Mouse (Mus musculus) adrenal gland, postnatal 4 days (tissue): ENCODE results near the gene Toe1. TPM values are rescaled to one million over a fixed set of nuclear protein-coding genes. Genes with fewer than 3 reads are reported as not detected.
A peak's percentile ranks its signal among the peaks of the same experiment; 100 is the strongest.

ENCODE experiments used
- DNase-seq, 2 experiments: peaks; one replicate each; pipeline ENCODE4 v3.0.0; 2021 to 2022; ENCODE audit warnings: low spot score in 2 of 2, mixed read lengths in 2 of 2
- total RNA-seq, 2 experiments: library from RNA; stranded (reverse); gene quantifications; 2 replicates each; pipeline ENCODE4 v1.2.3; 2021

Toe1 gene
- total RNA-seq, 2 experiments from 2014 or later = 25.1 to 28.3 TPM

DNA sequence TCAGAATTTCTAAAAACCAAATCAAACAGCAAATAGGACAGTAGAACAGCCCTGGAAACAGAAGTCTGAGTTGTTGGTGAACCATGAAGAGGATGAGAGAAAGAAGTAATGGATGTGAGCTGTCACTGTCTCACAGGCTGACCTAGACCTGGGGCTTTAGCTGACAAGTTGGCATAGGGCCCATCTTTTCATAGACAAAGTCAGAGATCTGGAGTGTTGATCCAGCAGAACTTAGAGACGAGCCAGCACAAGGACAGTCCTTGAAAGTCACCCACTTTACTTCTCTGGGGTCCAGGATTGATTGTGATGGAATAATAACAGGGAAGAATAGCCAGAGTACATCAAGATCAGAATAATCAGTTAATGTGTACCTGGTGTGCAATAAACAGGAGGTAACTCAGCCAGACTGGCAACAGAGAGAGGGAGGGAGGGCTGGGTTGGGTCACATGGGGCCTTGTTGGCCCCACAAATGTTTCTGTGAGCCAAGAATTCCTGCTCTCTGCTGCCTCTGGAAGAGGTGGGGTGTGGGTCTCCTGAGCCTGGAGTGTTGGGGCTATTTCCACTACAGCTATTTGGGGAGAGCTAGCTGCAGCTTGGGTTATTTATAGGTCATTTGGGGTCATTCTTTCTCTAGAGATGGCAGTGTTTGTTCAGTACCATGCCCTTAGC lies 10.9 kb downstream of the Toe1 start:
- no peak for DNase-seq

DNA sequence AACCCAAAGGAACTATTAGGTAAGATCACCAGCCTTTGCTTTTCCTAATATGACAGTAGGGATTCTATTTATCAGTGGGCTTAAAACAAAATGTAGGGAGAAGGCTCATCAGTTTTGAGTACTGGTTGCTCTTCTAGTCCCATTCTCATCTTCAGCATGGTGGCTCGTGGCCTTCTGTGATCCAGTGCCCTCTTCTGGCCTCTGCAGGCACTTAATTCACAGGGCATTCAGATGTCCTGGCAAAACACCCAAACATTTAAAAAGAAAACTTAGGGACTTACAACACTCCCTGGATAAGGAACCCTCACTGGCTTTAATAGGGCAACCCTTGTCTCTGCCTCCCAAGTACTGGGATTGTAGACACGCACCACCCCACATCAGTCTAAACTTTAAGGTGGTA lies 13.2 kb downstream of the Toe1 start:
- no peak for DNase-seq

GRCm38 (mm10) chr4:116792453-116792852 lies 15.0 kb downstream of the Toe1 start:
- DNase-seq = no peak

GRCm38 (mm10) chr4:116788956-116789355 lies 18.5 kb downstream of the Toe1 start:
- peak; percentile 30 to 52 for DNase-seq

- no peak for DNase-seq
Measured at GRCm38 (mm10) chr4:116787985-116788760, 19.3 kb downstream of the Toe1 start.

GRCm38 (mm10) chr4:116786587-116786986 lies 20.9 kb downstream of the Toe1 start:
- DNase-seq = no peak

- no peak for DNase-seq
Measured at GRCm38 (mm10) chr4:116782171-116782570, 25.3 kb downstream of the Toe1 start.

GRCm38 (mm10) chr4:116781366-116781765 lies 26.1 kb downstream of the Toe1 start:
- DNase-seq = no peak

GRCm38 (mm10) chr4:116780541-116780940 lies 26.9 kb downstream of the Toe1 start:
- DNase-seq = no peak

DNA sequence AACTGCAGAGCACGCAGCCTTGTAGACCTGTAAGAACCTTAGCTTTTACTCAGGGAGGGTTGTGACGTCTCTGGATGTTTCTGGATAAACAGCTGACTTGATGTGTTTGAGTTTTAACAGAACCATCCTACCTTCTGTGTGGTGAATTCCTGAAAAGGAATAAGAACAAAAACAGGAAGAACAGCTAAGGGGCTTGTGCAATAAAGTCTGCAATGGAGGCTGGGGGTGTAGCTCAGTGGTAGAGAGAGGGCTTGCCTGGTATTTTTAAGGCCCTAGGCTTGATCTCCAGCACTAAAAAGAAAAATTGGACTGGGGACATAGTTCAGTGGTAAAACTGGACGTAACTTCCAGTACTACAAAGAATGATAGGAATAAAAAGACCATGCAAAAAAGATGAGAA lies 30.4 kb downstream of the Toe1 start:
- DNase-seq = no peak

- DNase-seq = no peak
Measured at GRCm38 (mm10) chr4:116776391-116776790, 31.0 kb downstream of the Toe1 start.

DNA sequence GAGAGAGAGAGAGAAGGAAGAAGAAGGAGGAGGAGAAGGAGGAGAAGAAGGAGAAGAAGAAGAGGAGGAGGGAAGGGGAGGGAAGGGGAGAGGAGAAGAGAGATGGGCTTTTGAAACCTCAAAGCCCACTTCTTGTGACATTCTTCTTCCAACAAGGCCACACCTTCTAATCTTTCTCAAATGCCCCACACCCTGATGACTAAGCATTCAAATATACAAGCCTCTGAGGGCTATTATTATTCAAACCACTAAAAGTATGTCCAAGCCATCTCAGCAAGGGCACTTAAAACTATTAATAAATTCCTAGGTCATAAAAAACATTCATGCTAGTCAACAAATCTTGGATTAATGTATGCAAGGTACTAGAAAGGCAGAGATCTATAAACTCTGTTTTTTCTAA lies 38.4 kb downstream of the Toe1 start:
- no peak for DNase-seq

DNA sequence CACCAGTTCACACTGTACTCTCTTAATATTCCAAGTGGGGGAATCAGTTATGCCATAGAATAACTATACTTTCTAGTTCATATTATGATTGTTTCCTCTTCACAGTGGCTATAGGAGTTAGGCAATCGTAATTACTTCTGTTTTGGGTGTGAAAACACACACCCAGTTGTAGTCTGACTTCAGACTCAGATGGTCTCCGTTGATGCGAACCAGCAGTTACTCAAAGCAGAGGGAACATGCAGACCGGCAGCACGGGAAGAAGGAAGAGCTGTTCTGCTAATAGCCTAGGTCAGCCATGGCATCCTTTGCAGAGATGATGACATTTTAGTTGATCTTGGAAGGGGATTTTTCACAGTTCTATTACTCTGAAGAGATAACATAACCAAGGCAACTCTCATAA lies 38.9 kb downstream of the Toe1 start:
- no peak for DNase-seq

- DNase-seq = no peak
Measured at GRCm38 (mm10) chr4:116764001-116764400, 43.4 kb downstream of the Toe1 start.

- DNase-seq = no peak
Measured at GRCm38 (mm10) chr4:116761914-116762313, 45.5 kb downstream of the Toe1 start.

DNA sequence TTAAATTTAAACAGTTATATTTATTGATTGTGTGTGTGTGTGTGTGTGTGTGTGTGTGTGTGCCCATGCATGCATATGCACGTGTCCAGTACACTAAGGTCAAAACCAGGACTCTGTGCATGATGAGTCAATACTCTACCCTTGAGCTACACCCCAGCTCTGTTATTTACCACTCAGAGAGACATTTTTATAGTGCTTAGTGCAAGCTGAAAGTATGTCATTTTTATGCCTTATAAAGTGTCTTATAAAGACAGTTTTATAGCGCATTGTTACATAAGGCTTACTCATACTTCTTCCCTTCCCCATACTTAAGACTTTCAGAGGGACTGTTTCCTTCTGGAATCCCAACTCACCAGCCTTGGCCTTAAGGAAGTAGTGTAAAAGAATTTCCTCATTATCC lies 57.7 kb downstream of the Toe1 start:
- no peak for DNase-seq

Other genes starting within 250 kb of the Toe1 start
- 10 to 100 TPM; 68.3 to 77.2 TPM for gene Gpbp1l1, start 250.0 kb downstream of the Toe1 start, total RNA-seq
- gene Ccdc17, start 211.0 kb downstream of the Toe1 start, total RNA-seq = 10 to 100 TPM; 14.4 to 16.1 TPM
- 10 to 100 TPM; 71.2 to 80.6 TPM for gene Nasp, start 179.7 kb downstream of the Toe1 start, total RNA-seq
- gene Akr1a1, start 156.0 kb downstream of the Toe1 start, total RNA-seq = 100 to 1,000 TPM; 756 to 759 TPM
- gene Prdx1, start 122.1 kb downstream of the Toe1 start, total RNA-seq = 100 to 1,000 TPM; 471 to 527 TPM
- gene Mmachc, start 99.2 kb downstream of the Toe1 start, total RNA-seq = 10 to 100 TPM; 26.7 to 27.1 TPM
- gene Ccdc163, start 99.1 kb downstream of the Toe1 start, total RNA-seq = 10 to 100 TPM; 22.3 to 22.6 TPM
- gene Tesk2, start 86.7 kb downstream of the Toe1 start, total RNA-seq = 1 to 10 TPM; 7.0 to 7.4 TPM
- gene Mutyh, start 83 bp upstream of the Toe1 start, total RNA-seq = 10 to 100 TPM; 10.0 to 10.4 TPM
- 1 to 10 TPM; 2.4 to 2.8 TPM for gene Hpdl, start 14.1 kb upstream of the Toe1 start, total RNA-seq
- 1 to 10 TPM; 5.6 to 6.5 TPM for gene Zswim5, start 69.7 kb upstream of the Toe1 start, total RNA-seq
- gene Urod, start 186.8 kb upstream of the Toe1 start, total RNA-seq = 100 to 1,000 TPM; 136 to 141 TPM
- 10 to 100 TPM; 27.0 to 32.6 TPM for gene Hectd3, start 187.7 kb upstream of the Toe1 start, total RNA-seq
- gene Eif2b3, start 211.8 kb upstream of the Toe1 start, total RNA-seq = 10 to 100 TPM; 32.9 to 34.1 TPM